Mouse (Mus musculus) limb, embryonic 14.5 days (tissue): ENCODE data around the gene Spryd3. TPM values are rescaled to one million over a fixed set of nuclear protein-coding genes. Genes with fewer than 3 reads are reported as not detected.

Source experiments
- ATAC-seq: fragments of 200-750 bp; cut with Nextera tagmentation; 2 replicates; pipeline ENCODE4 v1.8.0; 2017; ENCODE audit warnings: low read depth, moderate number of reproducible peaks, moderate TSS enrichment; ENCODE audit not compliant: low FRiP score
- DNase-seq: peaks from one replicate; pipeline ENCODE4 v3.0.0-alpha.2; 2015; ENCODE audit warnings: low spot score
- H3K27ac ChIP-seq: fragments of 300-500 bp; sonication (generic); replicated peaks from 2 replicates; pipeline ENCODE4 v1.5.1; 2014; ENCODE audit warnings: low read depth, mild to moderate bottlenecking, low read length, moderate library complexity, mixed read lengths
- H3K27me3 ChIP-seq: fragments of 300-500 bp; sonication (generic); 2 replicates; pipeline ENCODE4 v1.6.1; 2014; ENCODE audit warnings: low read length, mixed read lengths; ENCODE audit not compliant: control insufficient read depth, insufficient read depth
- H3K36me3 ChIP-seq: fragments of 300-500 bp; sonication (generic); 2 replicates; pipeline ENCODE4 v1.6.1; 2014; ENCODE audit warnings: mild to moderate bottlenecking, low read length, moderate library complexity, mixed read lengths; ENCODE audit not compliant: control insufficient read depth, insufficient read depth
- H3K4me1 ChIP-seq: fragments of 300-500 bp; sonication (generic); 2 replicates; pipeline ENCODE4 v1.6.1; 2014; ENCODE audit warnings: antibody characterized with exemption, low read length, mixed read lengths; ENCODE audit not compliant: control insufficient read depth, insufficient read depth
- H3K4me2 ChIP-seq: fragments of 300-500 bp; sonication (generic); replicated peaks from 2 replicates; pipeline ENCODE4 v1.6.1; 2014; ENCODE audit warnings: low read depth, mild to moderate bottlenecking, low read length, moderate library complexity; ENCODE audit not compliant: severe bottlenecking
- H3K4me3 ChIP-seq: fragments of 300-500 bp; sonication (generic); replicated peaks from 2 replicates; pipeline ENCODE4 v1.5.1; 2014; ENCODE audit warnings: low read length
- H3K9ac ChIP-seq: fragments of 300-500 bp; sonication (generic); 2 replicates; pipeline ENCODE4 v1.6.1; 2014; ENCODE audit warnings: mild to moderate bottlenecking, low read depth, low read length, moderate library complexity; ENCODE audit not compliant: severe bottlenecking
- H3K9me3 ChIP-seq: fragments of 300-500 bp; sonication (generic); 2 replicates; pipeline ENCODE4 v1.6.1; 2016; ENCODE audit warnings: low read length; ENCODE audit not compliant: control insufficient read depth
- POLR2A ChIP-seq: fragments of 200-500 bp; IDR thresholded peaks from 2 replicates; pipeline ENCODE4 v1.8.0; 2012; ENCODE audit warnings: inconsistent platforms, mild to moderate bottlenecking, moderate library complexity, borderline replicate concordance; ENCODE audit not compliant: insufficient read depth, insufficient read length; ENCODE audit errors: extremely low read depth
- WGBS: fragments of 180-500 bp; shearing (Covaris S2); extraction: QIAGEN DNeasy Blood & Tissue Kit; methylation state at CpG from one replicate; pipeline ENCODE4 v1.1.7; 2014; 5-methylcytosine and 5-hydroxymethylcytosine counted together
- polyA plus RNA-seq, 2 experiments: library from polyadenylated mRNA; depleted of rRNA in 1 of 2; stranded (reverse) in 1 of 2; unstranded in 1 of 2; fragments of >200 nt; fragmentation: Nextera tagmentation in 1 of 2; extraction: Ambion mirVana in 1 of 2; gene quantifications; 2 replicates each; pipeline versions ENCODE4 v1.2.1 to v1.2.3; 2012 to 2014

Spryd3 gene
- polyA plus RNA-seq, 2 experiments = 18.7 to 37.4 TPM

GRCm38 (mm10) chr15:102100161-102100981, 35.7 kb downstream of the Spryd3 start, which contains the start of gene Tns2:
TSS of gene Tns2 (plus strand) at chr15:102100413.
- Histone ChIP-seq H3K36me3 (peaks cover 31% of the 10 kb centered on the region), H3K4me1 (peaks cover 68% of the 10 kb centered on the region), H3K27me3 (no peaks in the 10 kb centered on the region), H3K9me3 (no peaks in the 10 kb centered on the region), H3K4me3 (peak within 1 kb of the TSS; percentile 59), H3K4me2 (peak within 1 kb of the TSS; percentile 78), H3K9ac (peak within 1 kb of the TSS; percentile 65), H3K27ac (peak within 1 kb of the TSS; percentile 97)
- WGBS = under 1% methylated on average over 29 of the region's 82 CpGs
- peak; percentile 65 for ATAC-seq
- TF ChIP-seq POLR2A = 0 out of 2 replicates have a peak, but pooled peaks have one; percentile 61
- peak; percentile 84 for DNase-seq

GRCm38 (mm10) chr15:102099771-102100160, 36.3 kb downstream of the Spryd3 start:
- DNase-seq = no peak
- peak overlapping the region; percentile 78 for H3K4me2 ChIP-seq
- H3K9me3 ChIP-seq = no peaks in the 10 kb centered on the region
- H3K4me1 ChIP-seq = peaks cover 62% of the 10 kb centered on the region
- WGBS = 22% methylated on average over 8 of the region's 8 CpGs
- peaks cover 34% of the 10 kb centered on the region for H3K36me3 ChIP-seq
- H3K9ac ChIP-seq = peak overlapping the region; percentile 65
- peak overlapping the region; percentile 59 for H3K4me3 ChIP-seq
- H3K27ac ChIP-seq = peak overlapping the region; percentile 97
- TF ChIP-seq POLR2A = no peak
- no peaks in the 10 kb centered on the region for H3K27me3 ChIP-seq
- ATAC-seq = no peak

- TF ChIP-seq POLR2A = no peak
Observed at GRCm38 (mm10) chr15:102099260-102099659, 36.8 kb downstream of the Spryd3 start.

GRCm38 (mm10) chr15:102097991-102098555, 38.0 kb downstream of the Spryd3 start:
- 25% methylated on average over 5 of the region's 5 CpGs for WGBS
- H3K36me3 ChIP-seq = peaks cover 47% of the 10 kb centered on the region
- peaks cover 46% of the 10 kb centered on the region for H3K4me1 ChIP-seq
- peak overlapping the region; percentile 64 for H3K27ac ChIP-seq
- no peak overlapping the region for H3K4me3 ChIP-seq
- no peak for ATAC-seq
- H3K9me3 ChIP-seq = no peaks in the 10 kb centered on the region
- H3K4me2 ChIP-seq = peak overlapping the region; percentile 78; the same call in 1 of the 2 replicates
- no peaks in the 10 kb centered on the region for H3K27me3 ChIP-seq
- DNase-seq = peak; percentile 74
- H3K9ac ChIP-seq = no peak overlapping the region
- TF ChIP-seq POLR2A = no peak

More at GRCm38 (mm10) chr15:102099260-102099659, 36.8 kb downstream of the Spryd3 start:
- Histone ChIP-seq H3K9ac (peak overlapping the region; percentile 65), H3K4me2 (peak overlapping the region; percentile 78), H3K27ac (peak overlapping the region; percentile 97), H3K4me1 (peaks cover 58% of the 10 kb centered on the region), H3K27me3 (no peaks in the 10 kb centered on the region), H3K4me3 (peak overlapping the region; percentile 59), H3K36me3 (peaks cover 35% of the 10 kb centered on the region), H3K9me3 (no peaks in the 10 kb centered on the region)
- ATAC-seq (no peak), DNase-seq (peak; percentile 52)
- WGBS = 23% methylated on average over 5 of the region's 5 CpGs

GRCm38 (mm10) chr15:102097147-102097915, 38.7 kb downstream of the Spryd3 start:
- WGBS = 81% methylated on average over 8 of the region's 8 CpGs
- peak overlapping the region; percentile 64 for H3K27ac ChIP-seq
- H3K9ac ChIP-seq = no peak overlapping the region
- peak overlapping the region; percentile 18; the same call in 1 of the 2 replicates for H3K4me2 ChIP-seq
- peaks cover 38% of the 10 kb centered on the region for H3K4me1 ChIP-seq
- DNase-seq (no peak), ATAC-seq (no peak)
- no peaks in the 10 kb centered on the region for H3K9me3 ChIP-seq
- TF ChIP-seq POLR2A = no peak
- H3K27me3 ChIP-seq = no peaks in the 10 kb centered on the region
- H3K4me3 ChIP-seq = no peak overlapping the region
- H3K36me3 ChIP-seq = peaks cover 54% of the 10 kb centered on the region
